Mouse (Mus musculus) spleen, postnatal 14 days (tissue): ENCODE measurements around the gene AC109138.7.

ENCODE experiments used
- DNase-seq, 2 experiments: peaks; one replicate each; pipeline ENCODE4 v3.0.0; 2021 to 2022; ENCODE audit warnings: low spot score in 2 of 2

The AC109138.7 gene

DNA sequence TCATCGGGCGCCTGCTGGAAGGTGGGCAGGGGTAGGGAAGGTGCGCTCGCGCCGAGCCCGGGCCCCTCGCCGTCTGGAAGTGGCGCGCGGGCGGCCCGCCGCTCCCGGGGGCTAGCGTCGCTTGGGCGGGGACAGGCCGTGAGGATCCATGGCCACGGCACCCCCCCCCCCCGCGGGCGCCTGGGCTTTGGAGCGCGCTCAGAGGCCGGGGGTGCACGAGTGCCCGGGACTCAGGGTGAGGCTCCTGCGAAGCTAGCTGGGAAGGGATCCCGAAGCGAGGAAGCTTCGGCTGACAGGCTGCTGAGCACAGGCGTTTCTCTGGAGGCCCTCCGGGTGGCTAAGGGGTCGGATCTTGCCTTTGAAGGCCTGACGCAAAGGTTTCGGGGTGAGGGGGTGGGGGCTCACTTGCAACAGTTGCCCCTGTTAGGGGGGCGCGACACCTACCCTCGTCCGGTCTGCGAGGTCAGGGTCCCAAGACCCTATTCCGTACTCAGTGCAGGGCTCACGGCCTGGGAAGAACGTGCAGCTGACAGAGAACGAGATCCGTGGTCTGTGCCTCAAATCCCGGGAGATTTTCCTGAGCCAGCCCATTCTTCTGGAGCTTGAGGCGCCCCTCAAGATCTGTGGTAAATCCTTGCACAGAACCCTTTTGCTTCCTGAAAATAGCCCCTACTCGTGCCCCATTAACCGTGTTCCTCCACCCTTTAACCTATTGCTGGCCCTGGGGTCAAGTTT is 21.7 kb upstream of the AC109138.7 start:
- no peak for DNase-seq

DNA sequence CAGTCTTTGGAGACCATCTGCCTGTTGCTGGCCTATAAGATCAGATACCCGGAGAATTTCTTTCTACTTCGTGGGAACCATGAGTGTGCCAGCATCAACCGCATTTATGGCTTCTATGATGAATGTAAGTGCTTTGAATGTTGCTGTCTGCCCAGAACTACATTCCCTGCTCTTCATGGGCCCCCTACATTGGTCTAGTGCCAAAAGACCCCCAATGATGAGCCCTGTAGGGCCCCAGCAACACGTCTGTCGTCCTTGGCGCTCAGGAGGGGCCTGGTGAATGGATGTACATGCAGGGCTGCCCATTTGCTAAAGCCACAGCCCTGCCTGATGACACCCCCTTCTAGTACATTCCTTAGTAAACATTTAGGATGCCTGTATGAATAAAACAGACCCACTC is 21.0 kb upstream of the AC109138.7 start:
- DNase-seq: no peak

DNA sequence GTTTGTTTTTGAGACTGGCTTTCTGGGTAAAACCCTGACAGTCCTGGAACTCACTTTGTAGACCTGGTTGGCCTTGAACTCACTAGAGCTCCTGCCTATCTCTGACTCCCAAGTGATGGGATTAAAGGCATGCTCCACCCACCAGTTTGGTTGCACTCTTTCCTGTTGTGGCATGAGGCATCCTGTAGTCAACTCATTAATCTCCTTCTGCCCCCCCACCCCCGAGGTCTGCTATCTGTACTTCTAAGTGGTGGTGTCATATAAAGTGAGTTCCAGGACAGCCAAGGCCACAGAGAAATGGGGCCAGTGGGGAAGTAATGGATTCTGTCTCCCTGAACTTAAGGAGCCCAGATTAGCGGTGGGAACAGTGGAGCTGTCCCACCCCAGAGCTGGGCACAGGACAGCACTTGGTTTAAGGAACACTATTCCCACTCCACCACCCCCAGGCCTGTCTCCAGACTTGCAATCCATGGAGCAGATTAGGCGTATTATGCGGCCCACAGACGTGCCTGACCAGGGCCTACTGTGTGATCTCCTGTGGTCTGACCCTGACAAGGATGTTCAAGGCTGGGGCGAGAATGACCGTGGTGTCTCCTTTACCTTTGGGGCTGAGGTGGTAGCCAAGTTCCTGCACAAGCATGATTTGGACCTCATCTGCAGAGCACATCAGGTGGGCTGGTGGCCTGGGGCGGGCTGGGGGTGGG is 20.0 kb upstream of the AC109138.7 start:
- DNase-seq: no peak

DNA sequence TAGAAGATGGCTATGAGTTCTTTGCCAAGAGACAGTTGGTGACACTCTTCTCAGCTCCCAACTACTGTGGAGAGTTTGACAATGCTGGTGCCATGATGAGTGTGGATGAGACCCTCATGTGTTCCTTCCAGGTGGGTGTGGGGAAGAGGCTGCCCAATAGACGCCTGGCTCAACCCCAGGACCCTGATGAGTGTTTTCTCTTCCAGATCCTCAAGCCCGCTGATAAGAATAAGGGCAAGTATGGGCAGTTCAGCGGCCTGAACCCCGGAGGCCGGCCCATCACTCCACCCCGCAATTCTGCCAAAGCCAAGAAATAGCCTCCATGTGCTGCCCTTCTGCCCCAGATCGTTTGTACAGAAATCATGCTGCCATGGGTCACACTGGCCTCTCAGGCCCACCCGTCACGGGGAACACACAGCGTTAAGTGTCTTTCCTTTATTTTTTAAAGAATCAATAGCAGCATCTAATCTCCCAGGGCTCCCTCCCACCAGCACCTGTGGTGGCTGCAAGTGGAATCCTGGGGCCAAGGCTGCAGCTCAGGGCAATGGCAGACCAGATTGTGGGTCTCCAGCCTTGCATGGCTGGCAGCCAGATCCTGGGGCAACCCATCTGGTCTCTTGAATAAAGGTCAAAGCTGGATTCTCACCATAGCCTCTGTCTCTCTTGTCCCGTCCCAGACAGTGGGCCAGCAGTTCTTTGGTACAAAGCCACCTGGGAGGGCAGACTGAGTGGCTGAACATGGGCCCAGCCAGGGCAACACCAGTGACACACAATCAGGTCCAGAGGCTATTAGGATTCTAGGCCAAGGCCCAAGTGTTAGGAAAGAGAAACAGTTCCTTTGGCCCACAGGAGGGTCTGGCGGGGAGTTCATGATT is 19.1 kb upstream of the AC109138.7 start:
- DNase-seq: no peak

DNA sequence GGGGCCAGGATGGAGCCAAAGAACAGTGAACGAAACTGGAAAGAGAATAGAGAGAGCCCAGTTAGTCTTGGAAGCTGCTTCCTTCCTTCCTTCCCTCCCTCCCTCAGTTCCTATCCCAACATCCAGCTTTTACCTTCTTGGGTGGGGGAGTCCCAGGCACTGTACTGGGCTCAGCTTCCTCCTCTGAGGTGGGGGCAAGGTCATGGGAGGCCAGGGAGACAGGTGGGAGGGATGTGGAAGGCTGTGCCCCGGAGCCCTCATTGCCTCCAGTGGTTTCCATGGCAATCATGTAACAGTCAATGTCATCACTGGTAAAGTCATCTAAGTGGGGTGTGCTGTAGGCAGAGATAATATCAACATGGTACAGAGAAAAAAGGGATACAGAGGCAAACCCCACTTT is 18.1 kb upstream of the AC109138.7 start:
- no peak for DNase-seq

DNA sequence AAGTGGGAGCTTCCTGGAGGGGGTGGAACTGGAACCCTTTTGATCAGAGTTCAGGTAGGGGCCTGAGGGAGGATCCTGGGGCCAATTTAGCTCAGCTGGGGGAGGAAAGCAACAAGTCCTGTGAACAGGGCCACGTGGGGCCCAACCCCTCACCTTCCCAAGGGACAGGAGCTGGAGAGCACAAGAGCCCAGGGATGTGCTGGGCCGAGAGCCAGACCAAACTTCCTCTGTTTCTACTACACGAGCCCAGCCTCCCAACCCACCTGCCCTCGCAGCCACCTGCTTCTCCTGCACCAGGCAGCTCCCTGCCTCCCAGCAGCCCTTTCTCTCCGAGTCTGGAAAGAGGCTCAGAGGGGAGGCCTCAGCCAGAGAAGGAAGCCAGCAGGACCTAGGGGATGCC is 17.6 kb upstream of the AC109138.7 start:
- no peak for DNase-seq

DNA sequence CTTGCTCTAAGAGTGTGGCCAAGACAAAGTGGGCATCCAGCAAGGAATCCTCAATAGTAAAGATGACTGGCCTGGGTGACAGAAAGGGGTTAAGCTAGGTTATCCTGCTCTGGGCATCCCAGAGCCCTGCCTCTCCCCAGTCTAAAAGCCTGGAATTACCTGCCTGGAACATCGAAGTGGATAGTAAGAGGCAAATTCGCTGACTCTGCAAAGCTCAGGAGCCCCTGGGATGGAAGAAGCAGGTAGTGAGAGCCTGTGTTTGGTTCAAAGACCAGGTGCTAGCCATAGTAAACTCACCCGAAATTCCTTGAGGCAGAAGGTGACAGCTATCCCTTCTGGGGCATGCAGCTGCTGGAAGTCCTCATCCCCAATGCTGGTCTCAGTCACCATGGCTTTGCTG is 17.0 kb upstream of the AC109138.7 start:
- DNase-seq: no peak

DNA sequence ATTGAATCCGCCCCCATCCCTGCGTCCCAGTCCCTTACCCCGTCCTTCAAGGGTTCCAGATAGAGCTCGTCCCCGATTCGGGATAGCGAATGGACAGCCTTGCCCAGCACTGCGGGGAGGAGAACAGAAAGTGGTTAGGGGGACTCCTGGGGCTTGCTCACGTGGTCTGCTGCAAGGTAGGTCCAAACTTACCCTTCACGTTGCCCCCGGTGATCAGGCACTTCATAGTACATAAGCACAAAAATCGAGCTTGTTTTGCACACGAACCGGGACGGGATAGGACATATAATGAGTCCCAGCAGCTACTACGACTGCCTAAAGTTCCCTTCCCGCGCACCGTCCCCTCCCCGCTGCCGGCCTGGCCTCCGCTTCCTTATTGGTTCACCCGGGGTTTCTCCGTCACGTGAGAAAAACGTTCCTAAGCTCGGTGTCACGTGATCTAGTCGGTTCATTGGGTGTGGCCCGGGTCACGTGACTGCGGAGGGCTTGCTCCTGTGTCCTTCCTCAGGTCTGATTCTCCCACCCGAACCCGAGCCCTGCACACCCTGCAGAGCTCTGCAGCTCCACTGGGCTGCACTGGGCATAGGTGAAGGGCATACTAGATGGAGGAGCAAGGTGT is 12.8 kb upstream of the AC109138.7 start, which contains the start of gene Rad9a:
TSS of gene Rad9a (minus strand) at position 372 of the 619 bp plus-strand sequence.
- peak; percentile 90 to 92 for DNase-seq

DNA sequence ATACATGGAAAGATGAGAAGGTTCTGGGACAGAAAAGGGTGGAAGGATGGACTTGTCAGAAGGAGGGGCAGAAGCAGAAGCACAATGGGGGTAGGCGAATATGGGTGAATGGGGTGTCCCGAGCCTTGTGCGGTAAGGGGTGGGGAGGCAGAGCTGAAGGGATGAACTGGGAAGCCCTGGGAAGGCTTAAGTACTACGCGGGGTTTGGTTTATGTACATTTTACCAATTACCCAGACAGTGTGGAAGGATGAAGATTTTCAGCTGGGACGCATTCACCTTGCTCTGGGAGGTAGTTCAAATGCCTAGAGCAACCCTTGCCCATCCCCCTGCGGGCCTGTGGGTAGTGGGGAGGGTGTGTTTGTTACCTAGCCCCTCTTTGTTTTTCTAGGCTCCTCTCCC is 12.0 kb upstream of the AC109138.7 start:
- DNase-seq: no peak

DNA sequence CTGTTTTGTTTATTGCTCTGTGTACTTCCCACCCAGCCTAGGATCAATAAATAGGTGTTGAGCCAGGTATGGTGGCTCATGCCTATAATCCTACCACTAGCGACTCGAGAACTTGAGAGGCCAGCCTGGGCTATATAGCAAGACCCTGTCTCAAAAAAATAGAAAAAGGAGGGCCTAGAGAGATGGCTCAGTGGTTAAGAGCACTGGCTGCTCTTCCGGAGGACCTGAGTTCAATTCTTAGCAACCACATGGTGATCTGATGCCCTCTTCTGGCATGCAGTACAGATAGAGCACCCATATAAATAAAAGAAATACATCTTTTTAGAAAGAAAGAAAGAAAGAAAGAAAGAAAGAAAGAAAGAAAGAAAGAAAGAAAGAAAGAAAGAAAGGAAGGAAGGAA is 11.0 kb upstream of the AC109138.7 start:
- DNase-seq: no peak

DNA sequence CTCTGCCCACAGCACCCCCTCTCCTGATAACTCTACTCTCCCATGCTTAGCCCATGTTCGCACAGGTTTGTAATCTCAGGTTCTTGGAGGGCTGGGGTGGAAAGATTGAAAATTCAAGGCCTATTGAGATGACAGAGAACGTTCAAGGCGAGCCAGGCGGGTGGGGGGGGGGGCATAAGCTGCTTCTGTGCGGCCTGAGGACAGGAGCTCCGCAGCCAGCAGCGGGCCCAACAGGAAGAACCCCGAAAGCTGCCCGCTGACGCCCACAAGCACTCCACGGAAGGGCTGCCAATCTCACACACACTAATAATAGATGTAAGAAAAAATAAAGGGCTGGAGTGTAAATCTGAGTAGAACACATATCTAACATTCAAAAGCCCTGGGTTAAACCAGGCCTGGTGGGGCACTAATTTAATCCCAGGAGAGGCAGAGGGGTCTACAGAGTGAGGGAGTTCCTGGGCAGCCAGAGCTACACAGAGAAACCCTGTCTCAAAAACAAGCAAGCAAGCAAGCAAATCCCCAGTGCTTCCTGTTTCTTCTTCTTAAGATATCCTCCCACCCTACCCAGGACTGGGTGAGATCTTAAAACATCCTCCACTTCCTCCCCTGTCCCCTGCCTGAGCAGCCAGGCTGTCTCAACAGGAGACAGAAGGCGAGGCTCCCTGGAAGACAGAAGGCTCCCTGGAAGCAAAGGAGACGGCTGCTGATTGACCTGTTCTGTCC is 10.4 kb upstream of the AC109138.7 start:
- DNase-seq: no peak

DNA sequence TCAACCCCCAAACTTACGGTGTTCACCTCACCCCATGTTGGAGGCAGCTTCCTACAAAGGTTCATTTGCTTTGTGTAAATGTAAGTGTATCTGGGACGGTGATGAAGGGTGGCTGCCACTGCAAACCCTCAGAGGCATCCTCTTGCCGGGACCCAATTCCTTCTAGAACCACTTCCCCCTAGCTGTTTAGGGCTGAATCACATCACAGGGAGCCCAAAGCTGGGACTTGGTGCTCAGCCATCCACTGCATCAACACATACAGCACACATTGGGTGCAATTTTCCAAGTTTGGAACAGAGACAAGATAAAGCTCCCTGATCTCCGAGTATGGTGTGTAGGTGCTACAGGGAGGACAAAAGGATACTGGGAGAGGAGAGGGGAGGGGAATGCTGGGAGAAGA is 9.3 kb upstream of the AC109138.7 start:
- no peak for DNase-seq

DNA sequence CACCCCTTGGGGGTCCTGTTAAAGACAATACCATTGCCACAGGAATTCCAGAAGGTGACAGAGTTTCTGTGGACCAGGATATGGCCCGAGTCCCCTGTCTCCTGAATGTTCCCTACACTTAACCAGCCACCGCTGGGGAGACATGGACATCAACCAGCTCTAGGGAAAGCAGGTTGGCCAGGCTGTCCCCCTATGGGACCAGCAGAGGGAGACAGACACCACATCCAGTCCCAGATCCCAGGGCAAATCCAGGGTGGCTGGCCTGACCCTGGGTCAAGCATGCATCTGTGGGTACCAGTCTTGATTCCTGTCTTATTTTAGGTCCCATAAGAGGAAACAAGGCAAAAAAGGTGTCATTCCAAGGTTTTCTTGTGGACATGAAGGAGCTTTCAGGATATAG is 7.2 kb upstream of the AC109138.7 start:
- DNase-seq: peak in 1 of 2 experiments; percentile 61

DNA sequence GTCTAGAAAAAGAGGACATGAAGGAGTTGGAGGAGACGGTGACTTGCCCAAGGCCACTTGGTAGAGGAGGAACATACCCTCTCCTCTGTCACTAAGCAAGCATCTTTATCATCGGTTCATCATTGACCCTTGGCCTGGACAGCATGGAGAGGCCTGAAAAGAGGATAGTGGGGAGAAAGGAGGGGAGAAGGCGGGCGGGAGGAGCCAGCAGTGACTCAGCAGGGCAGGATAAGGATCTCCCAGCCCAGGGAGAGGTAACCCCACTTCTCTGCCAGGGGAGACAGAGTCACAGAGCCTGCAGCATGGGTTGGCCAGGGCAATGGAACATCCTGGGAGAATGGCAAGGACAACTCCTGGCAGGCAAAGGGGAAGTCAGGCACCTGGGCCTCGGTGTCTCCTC is 5.6 kb upstream of the AC109138.7 start:
- no peak for DNase-seq

DNA sequence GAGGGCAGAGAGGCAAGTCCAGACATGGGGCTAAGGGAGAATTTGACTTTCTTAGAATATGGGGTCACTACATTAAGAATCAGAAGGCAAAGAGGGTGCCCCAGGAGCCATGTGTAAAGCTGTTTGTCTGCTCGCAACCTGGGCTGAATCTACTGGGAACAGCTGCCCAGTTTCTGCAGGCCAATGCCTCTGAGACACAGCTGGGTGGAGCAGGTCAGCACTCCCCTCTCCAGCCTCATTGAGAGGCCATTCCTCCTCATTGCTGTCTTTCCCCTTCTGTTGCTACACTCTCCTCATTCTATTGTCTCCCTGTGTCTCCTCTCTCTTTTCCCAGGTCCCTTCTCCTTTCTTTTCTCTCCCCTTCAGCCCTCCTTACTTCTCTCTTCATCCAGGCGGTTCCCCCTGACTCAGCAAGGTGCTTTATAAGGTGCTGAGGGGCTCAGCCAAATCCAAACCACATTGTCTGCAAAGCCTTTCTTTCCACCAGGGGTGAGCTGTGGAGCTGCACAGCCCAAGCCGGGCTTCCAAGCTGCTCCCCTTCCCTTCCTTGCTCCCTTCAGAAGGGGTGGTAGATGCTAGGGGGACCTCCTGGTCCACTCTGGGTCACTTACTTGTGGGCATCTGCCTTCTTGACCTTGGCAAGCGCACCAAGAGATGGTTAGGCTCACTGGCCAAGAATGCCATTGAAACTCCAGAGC is 2.1 kb upstream of the AC109138.7 start:
- DNase-seq: no peak

DNA sequence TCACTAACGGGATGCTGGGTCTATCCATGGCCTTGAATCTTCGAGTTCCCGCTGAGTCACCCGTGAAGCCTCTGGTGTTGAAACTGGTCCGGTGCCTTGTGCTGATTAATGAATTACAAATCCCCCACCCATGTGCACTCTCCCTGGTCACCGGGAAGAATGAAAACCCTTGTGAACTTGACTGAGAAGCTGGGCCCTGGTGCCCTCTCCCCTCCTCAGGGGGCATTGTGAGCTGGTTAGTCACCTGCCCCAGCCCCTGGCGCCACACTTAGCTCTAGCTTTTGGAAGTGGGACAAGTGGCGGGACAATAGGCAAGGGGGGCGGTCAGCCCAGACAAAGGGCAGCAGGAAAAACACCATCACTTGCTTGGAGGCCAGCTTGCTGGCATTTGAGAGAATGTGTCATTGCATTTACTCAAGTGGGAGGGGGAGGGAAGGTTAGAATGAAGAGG is 608 bp upstream of the AC109138.7 start:
- DNase-seq: no peak

DNA sequence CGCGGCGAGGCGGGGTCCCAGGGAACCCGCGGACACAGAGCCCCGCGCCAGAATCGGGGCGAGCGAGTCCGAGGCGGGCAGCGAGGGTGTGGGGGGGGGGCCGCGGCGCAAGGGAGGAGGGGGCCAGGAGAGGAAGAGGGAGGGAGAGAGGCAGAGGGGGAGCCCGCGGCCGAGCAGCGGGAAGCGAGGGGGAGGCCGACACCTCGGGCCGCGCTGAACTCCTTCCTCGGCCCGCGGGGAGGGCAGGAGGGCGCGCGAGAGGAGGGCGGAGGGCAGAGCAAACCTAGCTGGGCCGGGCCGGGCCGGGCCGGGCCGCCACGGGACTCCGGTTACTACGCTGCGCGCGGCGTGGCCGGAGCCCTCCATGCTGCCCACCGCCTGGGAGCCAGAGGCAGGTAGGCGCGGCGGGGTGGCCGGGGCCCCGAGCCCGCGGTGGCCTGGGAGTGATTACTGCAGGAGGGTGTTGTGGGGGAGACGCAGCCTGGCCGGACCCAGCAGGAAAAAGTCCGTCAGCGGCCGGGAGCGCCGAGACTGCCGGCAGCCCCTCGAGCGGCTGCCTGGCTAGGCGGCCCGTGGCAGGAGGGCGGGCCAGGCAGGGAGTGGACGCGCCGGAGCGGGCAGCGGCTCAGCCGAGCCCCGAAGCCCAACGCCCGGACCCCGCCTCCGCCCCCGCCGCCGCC is 754 bp downstream of the AC109138.7 start:
- DNase-seq: no peak

DNA sequence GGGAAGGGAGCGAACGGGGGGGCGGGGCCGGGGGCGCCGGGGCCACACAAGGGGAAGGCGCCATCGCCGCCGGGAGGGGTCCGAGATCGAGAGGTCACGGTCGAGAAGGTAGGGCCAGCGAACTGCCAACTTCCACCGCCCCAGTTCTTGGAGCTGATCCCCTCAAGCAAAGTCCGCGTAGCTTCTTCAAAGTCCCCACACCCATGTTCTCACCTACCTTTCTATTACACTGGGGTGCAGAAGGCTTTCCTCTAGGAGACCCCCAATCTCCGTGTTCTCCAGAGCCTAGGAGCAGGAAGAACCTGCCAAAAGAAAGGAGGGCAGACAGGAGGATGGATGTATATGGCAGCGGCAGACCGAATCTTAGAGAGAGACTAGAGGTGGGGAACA is 1.3 kb downstream of the AC109138.7 start:
- DNase-seq: no peak

DNA sequence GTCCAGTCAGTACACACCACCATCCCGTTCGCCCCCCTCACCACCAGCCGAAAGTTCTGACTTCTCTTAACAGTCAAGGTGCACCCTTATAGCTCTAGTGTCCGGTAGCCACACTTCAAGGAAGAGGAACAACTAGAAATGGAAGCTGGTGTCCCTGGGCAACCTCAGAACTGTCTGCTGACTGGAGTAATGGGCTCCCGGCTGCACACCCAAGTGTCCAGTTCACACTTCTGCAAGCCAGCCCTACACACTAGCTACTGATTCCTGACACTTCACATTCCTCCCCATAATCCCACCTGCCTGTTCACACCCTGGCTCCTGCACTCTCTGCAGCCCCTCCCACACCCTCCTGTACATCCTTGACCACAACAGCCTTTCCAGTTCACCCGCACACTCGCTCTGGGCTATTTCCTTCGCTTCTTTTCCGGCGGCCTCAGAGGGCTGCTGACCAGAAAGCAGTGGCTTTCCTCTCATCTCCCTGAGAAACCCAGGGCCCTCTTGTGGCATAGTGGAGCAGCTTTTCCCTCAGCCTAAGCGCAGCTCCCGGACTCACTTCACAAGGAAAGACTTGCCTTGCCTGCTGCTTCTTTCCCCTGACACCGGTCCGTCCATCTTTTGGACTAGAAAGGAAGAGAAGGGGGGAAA is 2.0 kb downstream of the AC109138.7 start:
- no peak for DNase-seq

DNA sequence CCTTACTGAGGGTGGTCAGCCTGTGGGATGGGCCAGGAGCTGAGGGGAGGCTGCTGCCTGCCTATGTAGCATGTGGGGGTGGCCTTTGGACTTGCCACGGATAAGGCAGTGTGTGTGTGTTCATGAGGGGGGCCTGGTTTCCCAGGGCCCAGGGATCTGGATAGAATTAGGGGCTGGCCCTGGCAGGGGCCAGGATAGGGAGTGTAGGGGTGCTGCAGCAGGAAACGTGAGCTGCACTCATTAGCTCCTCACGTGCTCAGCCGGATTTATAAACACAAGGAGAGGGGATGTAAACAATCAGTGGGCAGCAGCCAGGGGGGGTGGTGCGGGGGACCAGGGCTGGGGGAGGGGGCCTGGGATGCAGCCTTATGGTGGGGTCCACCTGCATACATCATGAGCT is 3.0 kb downstream of the AC109138.7 start:
- DNase-seq: no peak
